Mouse (Mus musculus) spleen, adult 2 months (tissue): ENCODE measurements at regions not wholly inside any gene's neighbourhood (a gene's known extent, or its start where the extent isn't known, plus 50 kb on each side); places are given as distances from the start of the nearest gene placed in this dataset.

Experiments
- CTCF ChIP-seq: fragments of 200-500 bp; IDR thresholded peaks from 2 replicates; pipeline ENCODE4 v1.5.1; 2011; ENCODE audit warnings: mild to moderate bottlenecking, inconsistent platforms; ENCODE audit not compliant: insufficient read depth, insufficient read length, insufficient replicate concordance; ENCODE audit errors: extremely low read depth
- POLR2A ChIP-seq: fragments of 200-500 bp; IDR thresholded peaks from 2 replicates; pipeline ENCODE4 v1.6.1; 2011; ENCODE audit warnings: low read depth, low read length, inconsistent platforms

DNA sequence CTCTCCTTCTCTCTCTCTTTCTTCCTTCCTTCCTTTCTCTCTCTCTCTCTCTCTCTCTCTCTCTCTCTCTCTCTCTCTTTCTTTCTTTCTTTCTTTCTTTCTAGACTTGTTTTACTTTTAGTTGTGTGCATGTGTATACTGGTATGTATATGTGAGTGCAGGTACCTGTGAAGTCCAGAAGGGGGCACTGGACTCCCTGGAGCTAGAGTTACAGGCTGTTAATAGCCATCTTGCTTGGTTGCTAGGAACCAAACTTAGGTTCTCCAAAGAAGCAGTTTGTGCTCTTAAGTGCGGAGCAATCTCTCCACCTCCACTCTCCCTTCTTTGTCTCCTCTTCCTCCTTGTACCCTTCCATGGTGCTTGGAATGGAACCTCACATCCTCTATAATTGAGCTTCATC is 77.2 kb downstream of the Gm10604 start:
- TF ChIP-seq CTCF (no peak), POLR2A (no peak)
